Mouse (Mus musculus) c-Kit-positive CD71-positive TER-119-positive erythroid progenitor cells, embryonic 14.5 days (primary cell): ENCODE data around the gene Plg.

Source experiments
- DNase-seq: peaks from one replicate; pipeline ENCODE4 v3.0.0-alpha.2; 2013; ENCODE audit warnings: low spot score

Gene Plg

DNA sequence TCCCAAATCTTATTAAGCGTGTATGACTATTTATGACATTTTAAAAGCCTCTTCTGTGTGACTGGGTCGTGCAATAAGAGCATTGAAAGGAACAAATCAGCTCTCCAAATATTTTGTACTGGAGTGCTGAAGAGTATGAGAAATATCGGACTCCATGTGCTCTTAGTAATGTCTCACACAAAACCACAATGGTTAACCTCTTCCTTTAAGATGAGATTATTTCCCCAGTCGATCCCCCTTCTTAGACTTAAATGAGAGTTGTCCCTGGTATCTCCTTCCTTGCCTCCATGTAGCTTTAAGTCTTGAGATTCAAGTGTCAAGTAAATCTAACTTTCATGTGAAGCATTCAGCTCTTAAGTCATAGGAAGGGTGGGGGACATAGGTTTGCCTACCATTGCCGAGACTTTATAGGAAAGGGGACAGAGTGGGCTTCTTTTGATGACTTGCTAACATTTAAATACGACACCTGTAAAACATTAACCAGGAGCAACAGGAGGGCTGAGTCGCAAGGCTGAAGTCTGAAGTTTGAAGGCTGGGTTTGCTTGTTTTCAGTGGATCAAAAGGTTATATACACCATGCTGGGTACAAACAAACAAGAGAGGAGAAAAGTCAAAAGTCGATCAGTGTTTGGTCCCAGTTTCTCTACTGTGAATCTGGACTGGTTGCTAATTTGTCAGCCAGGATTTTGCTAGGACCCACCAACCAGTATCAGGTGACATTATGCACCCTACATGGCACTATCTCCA is 6.8 kb downstream of the Plg start:
- DNase-seq, result no peak

DNA sequence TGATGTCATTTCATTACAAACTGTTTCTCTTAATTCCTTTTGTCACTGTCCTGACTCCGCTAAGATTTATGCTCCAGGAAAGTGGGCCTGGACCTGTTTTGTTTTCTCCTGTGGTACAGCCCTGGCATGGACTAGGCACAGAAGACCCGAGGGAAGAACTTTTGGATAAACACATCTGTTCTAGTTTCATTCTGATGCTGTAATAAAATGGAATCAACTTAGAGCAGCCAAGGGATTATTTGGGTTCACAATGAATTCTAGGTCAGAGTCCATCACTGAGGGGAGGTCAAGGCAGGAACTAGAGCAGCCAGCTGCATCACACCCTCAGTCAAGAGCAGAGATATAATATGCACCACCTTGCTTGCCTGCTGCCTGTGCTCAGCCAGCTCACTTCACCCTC is 9.4 kb downstream of the Plg start:
- DNase-seq, result no peak

DNA sequence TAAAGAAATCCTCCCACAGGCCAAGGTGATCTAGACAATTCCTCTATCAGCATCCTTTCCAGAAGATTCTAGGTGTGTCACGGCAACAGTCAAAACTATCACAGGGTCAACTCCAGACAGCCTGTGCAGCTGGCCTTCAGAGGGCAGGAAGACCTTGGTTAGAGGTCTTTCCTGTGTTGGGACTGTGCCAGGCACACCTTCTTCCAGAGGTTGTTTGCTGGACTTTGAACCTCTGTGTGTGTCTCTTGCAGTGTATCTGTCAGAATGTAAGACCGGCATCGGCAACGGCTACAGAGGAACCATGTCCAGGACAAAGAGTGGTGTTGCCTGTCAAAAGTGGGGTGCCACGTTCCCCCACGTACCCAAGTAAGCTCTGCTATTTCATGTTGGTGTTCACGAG is 9.8 kb downstream of the Plg start:
- no peak for DNase-seq

DNA sequence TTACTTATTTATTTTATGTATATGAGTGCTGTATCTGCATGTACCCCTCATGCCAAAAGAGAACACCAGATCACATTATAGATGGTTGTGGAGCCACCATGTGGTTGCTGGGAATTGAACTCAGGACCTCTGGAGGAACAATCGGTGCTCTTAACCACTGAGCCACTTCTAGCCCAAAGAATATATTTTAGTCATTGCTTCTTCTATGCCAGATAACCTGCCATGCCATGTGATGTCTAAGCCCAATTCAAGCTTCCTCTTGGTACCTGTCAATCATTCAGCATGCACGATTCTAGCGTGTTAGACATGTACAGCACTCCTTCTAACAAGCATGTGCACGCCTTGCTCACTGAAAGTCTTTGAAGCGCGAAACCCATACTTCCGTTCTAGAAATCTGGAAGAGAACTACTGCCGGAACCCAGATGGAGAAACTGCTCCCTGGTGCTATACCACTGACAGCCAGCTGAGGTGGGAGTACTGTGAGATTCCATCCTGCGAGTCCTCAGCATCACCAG is 17.8 kb downstream of the Plg start:
- DNase-seq, result no peak

DNA sequence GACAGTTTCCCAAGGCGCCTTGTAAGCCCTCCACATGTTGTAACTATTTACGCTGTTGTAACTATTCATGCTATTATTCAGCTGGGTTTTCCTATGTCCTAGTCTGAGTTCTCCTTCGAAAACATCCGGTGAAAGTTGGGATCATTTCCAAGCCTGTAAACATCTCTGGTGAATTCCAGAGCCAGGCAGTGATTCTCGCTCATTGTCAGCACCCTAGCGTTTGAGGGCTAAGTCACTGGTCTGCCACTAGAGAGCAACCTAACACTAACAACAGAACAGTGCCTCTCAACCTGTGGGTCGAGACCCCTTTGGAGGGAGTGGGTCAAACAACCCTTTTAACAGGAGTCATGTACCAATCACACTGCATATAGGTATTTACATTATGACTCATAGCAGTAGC is 25.0 kb downstream of the Plg start:
- DNase-seq, result no peak

DNA sequence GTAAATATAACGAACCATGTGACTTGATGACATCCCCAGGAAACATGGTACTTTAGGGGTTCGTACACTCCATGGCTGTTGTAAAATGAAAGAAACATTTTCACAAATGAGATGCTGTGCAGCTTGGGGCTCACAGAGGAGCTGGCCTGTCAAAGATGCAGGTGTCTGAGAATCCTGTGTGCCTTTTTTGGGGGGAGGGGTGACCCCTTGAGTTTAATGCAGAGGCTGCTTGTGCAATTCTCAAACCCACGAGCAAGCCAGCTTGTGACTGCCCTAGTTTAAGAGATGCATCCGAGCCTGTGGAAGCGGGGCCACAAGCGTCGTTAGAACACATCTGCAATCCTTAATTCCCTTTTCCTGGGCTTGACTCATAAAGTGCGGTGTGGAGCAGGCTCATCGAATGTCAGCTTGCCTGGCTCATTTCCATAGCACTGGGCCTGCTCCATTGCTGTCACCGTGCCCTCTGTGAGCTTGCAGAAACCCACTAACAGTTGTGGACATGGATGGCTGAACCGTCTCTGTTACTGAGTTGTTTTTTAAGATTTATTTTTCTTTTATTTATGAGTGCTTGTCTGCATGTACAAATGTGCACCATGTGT is 31.0 kb downstream of the Plg start:
- no peak for DNase-seq

DNA sequence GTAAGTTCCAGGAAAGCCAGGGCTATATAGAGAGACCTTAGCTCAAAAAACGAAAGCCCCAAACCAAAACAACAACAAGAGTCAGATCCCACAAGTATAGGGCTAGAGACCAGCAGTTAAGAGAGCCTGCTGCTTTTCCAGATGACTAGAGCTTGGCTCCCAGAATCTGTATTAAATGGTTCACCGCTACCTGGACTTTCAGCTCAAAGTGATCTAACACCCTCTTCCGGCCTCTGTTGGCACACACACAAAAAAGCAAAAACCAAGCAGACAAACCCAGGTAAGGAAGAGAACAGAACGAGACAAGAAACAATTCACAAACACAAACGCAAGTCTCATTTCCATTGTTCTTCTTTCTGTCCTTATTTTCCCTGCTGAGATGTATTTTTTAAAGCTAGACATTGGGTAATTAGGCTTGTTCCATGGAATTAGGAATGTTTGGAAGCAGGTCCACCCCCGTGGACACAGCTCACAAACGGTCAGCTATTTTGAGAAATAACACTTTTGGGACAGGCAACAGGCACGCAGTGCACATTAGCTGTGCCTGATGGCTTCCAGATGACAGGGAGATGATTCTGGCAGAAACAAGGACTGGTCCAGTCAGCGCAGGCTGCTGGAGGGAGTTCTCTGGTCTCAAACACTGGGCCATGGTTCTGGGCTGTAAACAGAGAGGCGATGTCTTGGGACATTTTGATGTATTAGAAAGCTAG is 33.9 kb downstream of the Plg start:
- DNase-seq, result no peak

DNA sequence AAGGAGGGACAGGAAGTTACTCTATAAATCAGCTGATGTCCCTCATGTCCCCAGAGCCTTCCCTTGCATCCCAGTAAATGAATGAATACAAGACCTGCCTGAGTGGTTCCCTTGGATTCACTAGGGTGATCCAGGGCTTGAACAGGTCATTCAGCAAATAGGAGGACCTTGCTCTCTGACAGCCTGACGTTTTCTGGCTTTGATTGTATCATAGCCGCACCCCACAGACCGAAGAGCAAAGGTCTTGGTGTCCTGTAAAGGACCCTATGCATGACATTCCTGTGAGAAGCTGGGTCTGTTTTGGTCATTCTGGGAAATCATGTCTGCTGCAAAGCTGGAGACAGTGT is 34.5 kb downstream of the Plg start:
- DNase-seq, result no peak

DNA sequence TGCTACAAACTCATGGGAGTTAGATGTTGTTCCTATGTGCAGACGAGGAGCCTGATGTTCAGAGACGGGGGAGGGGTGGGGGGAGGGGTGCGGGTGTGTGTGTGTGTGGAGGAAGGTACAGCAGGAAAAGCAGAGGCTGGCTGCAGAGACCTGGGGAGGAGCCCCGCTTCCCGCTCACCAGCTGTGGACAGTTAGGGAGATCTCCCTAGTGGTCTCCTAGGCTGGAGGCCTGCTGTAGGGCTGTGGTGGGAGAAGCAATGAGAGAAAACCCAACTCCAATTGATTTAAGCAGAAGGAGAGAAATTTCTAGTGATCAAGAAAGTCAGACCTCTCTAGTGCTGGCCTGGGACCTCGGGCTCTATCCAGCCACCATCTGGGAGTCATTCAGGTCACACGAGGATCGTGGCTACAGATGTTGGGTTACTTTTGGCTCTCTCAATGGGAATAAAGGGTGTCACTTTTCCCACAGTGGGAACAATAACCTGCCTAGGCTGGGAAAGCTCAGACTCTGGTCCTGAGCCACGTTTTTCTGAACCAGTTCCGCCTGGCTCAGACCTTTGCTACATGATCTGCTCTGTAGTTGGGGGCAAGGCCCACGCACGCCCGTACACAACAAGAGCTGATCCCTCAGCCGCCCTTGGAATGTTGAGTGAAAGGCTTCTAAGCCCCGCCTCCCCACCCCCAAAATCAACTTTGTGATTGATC is 36.8 kb downstream of the Plg start:
- DNase-seq, result no peak

DNA sequence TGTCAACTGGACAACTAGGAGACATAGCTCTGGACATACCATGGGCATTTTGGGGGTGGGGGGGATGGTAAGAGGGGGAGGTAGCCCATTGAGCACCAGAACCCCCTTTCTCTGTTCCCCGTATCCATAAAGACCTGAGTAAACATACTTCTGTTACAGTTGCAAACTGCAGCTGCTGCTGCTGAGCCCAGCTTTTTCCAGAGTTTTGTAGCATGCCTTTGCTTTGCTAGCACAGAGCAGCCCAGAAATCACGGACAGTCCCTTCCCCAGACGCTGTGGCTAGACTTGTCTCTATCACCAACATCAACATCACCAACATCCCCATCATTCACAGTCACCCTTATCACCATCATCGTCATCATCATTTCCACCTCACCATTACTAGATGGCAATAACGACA is 37.3 kb downstream of the Plg start:
- no peak for DNase-seq

DNA sequence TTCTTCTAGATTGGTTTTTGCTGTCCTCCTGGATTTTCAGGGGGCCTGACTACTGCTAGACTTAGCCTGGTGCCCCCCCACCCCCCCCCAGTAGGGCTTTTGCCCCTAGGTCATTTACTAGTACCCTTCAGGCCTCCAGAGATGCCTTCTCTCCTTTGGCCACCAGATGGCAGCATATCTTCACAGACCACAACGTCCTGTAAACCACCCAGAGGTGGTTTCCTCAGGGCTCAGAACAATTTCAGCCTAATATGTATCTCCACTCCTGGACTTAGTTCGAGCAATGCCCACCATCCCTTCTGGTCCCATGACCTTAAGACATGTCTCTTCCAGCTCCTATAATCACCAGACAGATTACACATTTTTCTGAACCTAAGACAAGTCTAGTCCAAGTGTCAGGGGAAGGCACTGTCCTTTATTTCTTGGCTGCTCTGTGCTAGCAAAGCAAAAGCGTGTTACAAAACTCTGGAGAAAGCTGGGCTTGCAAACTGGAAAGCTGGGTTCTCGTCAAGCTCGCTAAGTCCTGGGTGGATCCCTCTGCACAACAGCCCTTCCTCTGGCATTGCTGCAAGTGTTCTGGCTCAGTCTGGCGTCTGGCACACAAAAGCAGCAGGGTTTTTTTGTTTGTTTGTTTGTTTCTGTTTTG is 38.0 kb downstream of the Plg start:
- DNase-seq, result peak; percentile 53

DNA sequence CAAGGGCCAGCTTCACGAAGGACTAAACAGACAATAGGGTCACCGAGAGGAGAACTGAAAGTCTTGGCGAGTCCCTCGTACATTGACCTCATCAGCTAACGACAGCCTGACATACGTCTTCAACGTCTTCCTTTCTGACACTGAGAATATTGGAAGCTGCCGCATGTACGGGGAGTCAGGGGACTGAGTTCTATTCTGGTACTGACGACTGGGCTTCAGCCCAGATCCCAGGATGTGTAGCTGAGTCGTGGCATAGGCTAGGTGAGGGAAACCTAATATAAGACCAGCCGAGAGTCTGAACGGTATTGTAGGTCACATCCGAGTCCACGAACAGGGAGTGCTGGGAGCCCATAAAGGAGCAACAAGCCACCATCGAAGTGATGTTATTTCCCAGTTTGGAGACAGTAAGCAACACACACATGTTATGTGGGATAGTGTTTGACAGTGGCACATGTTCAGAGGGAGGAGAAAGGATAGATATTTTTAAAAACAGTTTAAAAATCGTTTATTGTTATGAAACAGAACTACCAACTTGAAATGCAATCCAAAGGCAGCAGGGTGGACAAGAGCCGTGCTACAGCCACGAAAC is 41.2 kb downstream of the Plg start:
- no peak for DNase-seq

DNA sequence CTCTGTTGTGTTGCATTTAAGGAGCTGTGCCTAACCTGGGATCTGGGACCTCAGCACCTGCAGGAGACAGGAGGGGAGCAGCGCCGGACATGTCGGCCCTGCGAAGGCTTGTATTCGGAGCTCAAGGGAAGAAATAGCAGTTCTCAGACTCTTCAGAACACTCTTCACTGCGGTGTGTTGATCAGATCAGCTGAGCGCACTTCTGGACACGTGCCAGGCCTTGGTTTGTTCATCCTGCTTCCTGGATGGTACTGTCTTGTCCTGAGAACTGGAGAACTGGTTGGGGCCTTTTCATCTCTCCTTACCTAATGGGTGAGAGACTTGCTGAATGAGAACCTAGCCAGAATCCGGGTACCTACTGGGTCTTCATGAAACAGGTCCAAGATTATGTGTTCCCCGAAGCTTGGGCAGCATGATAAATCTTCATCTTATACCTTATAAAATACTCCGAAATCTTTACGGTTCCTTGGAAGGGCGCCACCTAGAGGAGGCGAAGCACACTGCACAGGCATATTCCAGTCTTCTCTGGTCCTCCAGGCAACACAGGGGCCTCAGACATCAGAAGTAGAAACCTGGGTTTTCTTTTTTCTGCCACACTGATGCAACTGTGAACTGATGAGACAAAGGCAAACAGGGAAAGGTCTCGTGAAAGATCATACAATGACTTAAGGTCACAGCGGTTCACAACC is 42.6 kb downstream of the Plg start:
- DNase-seq, result peak; percentile 7

DNA sequence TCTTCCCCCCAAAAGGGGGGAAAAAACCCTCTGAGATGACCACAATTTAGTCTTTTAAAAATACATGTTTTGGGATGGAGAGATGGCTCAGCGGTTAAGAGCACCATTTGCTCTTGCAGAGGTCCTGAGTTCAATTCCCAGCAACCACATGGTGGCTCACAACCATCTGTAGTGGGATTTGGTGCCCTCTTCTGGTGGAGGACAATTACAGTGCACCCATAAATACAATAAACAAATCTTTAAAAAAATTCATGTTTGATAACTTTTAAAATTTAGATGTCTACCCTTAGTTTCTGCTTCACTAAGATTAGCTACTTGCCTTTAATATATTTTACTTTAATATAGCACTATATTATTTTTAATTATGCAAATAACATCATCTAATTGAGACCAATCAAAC is 43.7 kb downstream of the Plg start:
- no peak for DNase-seq

DNA sequence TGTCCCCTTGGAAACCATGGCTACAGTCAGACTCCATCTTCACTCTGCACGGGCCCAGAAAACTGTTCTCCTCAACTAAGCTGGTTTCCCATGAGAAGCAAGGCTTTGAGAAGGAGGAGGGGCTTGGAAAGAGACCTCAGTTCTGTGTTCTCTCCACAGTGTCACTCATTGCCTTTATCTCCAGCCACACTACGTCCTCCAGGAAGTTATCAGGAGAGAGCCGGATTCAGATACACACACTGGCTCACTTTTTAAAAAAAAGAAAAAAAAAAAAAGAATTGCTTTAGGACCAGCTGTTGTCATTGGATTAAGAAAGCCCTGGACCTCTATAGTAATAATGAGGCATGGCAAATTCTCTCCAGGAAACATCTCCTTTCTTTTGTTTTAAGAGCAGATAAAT is 48.7 kb downstream of the Plg start:
- peak; percentile 12 for DNase-seq

DNA sequence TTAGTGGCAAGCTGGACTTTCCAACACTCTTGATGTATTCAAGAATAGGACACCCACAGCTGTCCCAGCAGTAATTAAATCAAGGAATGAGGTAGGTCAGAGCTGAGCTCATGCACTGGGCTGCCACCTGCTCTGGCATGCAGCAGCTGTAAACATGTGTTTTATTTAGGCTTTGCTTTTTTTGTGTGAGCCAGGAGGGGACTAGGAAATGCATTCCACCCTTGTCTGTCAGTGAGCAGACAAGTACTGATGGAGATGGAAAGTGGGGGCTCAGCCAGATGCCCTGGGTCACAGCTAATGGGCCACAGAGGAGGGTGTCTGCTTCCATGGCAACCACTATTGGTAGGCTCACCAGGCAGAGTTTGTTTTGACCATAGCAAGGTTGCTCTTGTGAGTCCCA is 50.0 kb downstream of the Plg start:
- no peak for DNase-seq

DNA sequence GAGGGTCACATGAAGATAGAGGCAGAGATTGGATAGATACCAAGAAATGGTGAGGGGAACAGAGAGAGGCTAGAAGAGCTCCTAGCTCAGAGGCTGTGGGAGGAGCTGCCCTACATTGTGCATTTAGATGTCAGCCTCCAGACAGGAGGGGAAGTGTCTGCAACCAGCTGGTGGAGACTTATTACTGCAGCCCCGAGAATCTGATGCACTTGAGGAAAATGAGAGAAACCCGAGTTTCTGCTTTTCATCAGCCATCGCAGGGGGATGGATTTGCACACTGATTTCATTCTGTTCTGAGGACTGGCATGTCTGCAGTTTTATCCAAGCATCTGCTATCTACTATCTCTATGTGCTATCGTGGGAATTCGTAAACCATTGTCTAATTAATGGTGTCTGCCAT is 53.3 kb downstream of the Plg start:
- no peak for DNase-seq

DNA sequence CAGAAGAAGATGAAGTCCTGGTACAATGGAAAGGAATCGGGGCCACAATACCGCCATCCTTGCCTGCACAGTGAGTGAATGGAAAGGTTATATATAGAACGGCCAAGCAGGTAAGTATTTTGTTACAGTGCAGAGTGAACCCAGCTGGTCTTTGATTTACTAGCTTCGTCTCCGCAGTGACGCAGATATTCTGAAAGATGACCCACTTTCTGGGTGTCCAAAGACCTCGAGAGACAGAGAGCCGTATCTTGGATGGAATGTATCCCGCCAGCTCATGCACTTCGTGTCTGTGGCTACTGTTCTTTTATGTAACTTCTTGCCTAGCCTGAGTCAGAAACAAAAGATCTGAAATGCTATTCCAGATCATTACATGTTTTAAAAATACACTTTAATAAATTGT is 59.4 kb downstream of the Plg start:
- DNase-seq, result no peak

DNA sequence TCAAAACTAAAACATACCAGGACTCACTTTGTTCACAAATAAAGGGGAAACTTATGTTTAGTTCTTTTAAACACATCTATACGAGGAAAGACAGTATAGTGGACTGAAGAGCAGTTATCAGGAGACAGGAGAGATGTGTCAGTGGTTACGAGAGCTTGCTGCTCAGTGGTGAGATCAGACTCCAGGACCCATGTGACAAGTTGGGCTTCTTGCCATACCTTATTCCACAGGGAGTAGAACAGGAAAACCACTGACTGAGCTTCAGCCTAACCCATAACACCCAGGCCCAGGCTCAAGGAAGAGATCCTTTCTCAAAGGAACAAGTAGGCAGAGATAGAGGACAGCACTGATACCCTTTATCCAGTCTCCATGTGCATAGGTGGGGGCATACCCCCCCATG is 66.2 kb downstream of the Plg start:
- no peak for DNase-seq

DNA sequence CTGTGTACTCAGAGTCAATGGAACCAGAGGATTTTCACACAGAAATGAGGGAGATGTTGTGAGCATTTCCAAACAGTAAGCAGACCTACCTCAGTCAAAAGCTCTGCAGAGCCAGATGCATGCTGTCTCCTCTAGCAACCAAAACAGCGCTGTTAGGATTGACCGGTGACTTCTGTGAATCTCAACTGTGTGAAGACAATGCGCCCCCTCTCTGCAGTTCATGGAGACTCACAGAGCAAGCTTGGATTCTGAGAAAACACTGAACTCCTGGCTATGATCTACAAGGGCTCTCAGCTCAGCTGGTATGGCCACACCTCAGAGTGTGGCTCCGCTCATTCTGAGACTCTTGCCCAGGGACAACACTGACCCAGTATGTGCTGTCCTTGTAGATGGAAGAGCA is 72.8 kb downstream of the Plg start:
- no peak for DNase-seq

DNA sequence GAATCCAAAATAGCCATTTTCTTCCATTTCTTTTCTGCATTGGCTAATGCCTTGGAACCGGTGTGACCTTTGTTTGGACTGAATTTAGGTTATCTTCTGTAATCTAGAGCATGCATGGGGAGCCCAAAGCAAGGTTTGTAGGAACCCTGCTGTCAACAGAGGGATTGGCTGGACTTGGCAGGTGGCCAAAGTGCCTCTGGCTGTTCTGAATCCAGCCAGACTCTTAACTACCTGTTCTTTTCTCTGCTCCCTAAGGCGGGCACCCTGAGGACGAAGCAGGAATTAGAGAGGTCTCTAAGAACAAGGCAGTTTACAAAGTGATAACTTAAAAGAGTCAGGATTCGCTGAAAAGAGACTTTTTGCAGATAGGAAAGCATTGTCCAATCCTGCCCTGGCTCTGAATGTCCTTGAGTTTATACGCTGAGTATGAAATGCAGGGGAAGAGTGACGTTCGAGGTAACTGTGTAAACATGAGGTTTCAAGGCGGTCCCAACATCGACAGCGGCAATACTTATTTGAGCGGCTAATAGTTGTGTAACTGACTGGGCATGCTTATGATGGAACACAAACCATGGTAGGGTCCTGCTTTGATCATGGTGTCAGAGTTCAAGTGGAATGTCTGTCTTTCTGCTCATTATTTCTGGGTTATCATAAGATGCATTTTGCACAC is 74.6 kb downstream of the Plg start:
- no peak for DNase-seq
